Mouse (Mus musculus): ENCODE data around the gene Gli1.
"Not testable (repeated sequence)": the region's sequence is repeated elsewhere in the genome, so short reads cannot be mapped to it uniquely, and the experiment has no call there.

Gli1 gene

GRCm38 (mm10) chr10:127322178-127322577 lies 19.6 kb downstream of the Gli1 start:
- DNase-seq (ENCODE audit: low read depth, low spot score), result no peak

GRCm38 (mm10) chr10:127321621-127322020 lies 20.2 kb downstream of the Gli1 start, which contains the start of gene Arhgap9:
Gene Arhgap9 (plus strand): TSS chr10:127321964.
- no peak for DNase-seq (ENCODE audit: low read depth, low spot score)

GRCm38 (mm10) chr10:127319969-127320368 lies 21.8 kb downstream of the Gli1 start:
- no peak for DNase-seq (ENCODE audit: low read depth, low spot score)

- no peak for DNase-seq (ENCODE audit: low read depth, low spot score)
Observed at GRCm38 (mm10) chr10:127318009-127318408, 23.8 kb downstream of the Gli1 start.

GRCm38 (mm10) chr10:127317277-127317676 lies 24.5 kb downstream of the Gli1 start:
- no peak for DNase-seq (ENCODE audit: low read depth, low spot score)

GRCm38 (mm10) chr10:127314950-127315349 lies 26.8 kb downstream of the Gli1 start:
- DNase-seq (ENCODE audit: low read depth, low spot score), result not testable (repeated sequence)

GRCm38 (mm10) chr10:127313516-127313915 lies 28.3 kb downstream of the Gli1 start:
- DNase-seq (ENCODE audit: low read depth, low spot score), result not testable (repeated sequence)

- no peak for DNase-seq (ENCODE audit: low read depth, low spot score)
Observed at GRCm38 (mm10) chr10:127312858-127313257, 28.9 kb downstream of the Gli1 start.

GRCm38 (mm10) chr10:127312356-127312676 lies 29.5 kb downstream of the Gli1 start:
- peak; percentile 94 for DNase-seq (ENCODE audit: low read depth, low spot score)

GRCm38 (mm10) chr10:127311476-127312355 lies 30.1 kb downstream of the Gli1 start, which contains the start of gene Mars:
Gene Mars (minus strand): TSS chr10:127311786.
- peak; percentile 94 for DNase-seq (ENCODE audit: low read depth, low spot score)

- DNase-seq (ENCODE audit: low read depth, low spot score), result peak; percentile 64
Observed at GRCm38 (mm10) chr10:127310523-127311475, 31.0 kb downstream of the Gli1 start.

- DNase-seq (ENCODE audit: low read depth, low spot score), result not testable (repeated sequence)
Observed at GRCm38 (mm10) chr10:127309167-127309566, 32.6 kb downstream of the Gli1 start.

- DNase-seq (ENCODE audit: low read depth, low spot score), result no peak
Observed at GRCm38 (mm10) chr10:127303136-127303535, 38.6 kb downstream of the Gli1 start.

GRCm38 (mm10) chr10:127300361-127300760 lies 41.4 kb downstream of the Gli1 start:
- DNase-seq (ENCODE audit: low read depth, low spot score), result no peak

GRCm38 (mm10) chr10:127297015-127297871 lies 44.5 kb downstream of the Gli1 start:
- no peak for DNase-seq (ENCODE audit: low read depth, low spot score)

- no peak for DNase-seq (ENCODE audit: low read depth, low spot score)
Observed at GRCm38 (mm10) chr10:127295986-127296794, 45.6 kb downstream of the Gli1 start.

GRCm38 (mm10) chr10:127294895-127295510 lies 46.8 kb downstream of the Gli1 start:
- DNase-seq (ENCODE audit: low read depth, low spot score), result no peak

- DNase-seq (ENCODE audit: low read depth, low spot score), result no peak
Observed at GRCm38 (mm10) chr10:127293590-127294113, 48.1 kb downstream of the Gli1 start.

- no peak for DNase-seq (ENCODE audit: low read depth, low spot score)
Observed at GRCm38 (mm10) chr10:127292987-127293538, 48.7 kb downstream of the Gli1 start.
